Mouse (Mus musculus) CH12.LX (cell line): ENCODE measurements around the gene Nrgn. TPM values are rescaled to one million over a fixed set of nuclear protein-coding genes. Genes with fewer than 3 reads are reported as not detected.

Experiments used
- DNase-seq: peaks from one replicate; pipeline ENCODE4 v3.0.0-alpha.2; 2013; ENCODE audit errors: extremely low read depth
- H3K27ac ChIP-seq: 2 replicates; pipeline ENCODE4 v1.5.1; 2012; ENCODE audit warnings: low read depth, mild to moderate bottlenecking, control low read depth, moderate library complexity; ENCODE audit not compliant: insufficient read depth
- H3K27me3 ChIP-seq: replicated peaks from 2 replicates; pipeline ENCODE3; 2012; ENCODE audit warnings: inconsistent platforms
- H3K36me3 ChIP-seq, 2 experiments: replicated peaks in 1 of 2; 2 replicates each; pipeline versions ENCODE3 to v1.6.1; 2012; ENCODE audit warnings: inconsistent platforms in 1 of 2, low read length in 1 of 2, mild to moderate bottlenecking in 1 of 2, mixed read lengths in 1 of 2, moderate library complexity in 1 of 2; ENCODE audit not compliant: control insufficient read depth in 1 of 2, insufficient read depth in 1 of 2
- H3K4me1 ChIP-seq, 2 experiments: 2 replicates each; pipeline ENCODE4 v1.6.1; 2012; ENCODE audit warnings: inconsistent platforms in 1 of 2, moderate library complexity in 1 of 2; ENCODE audit not compliant: insufficient read depth in 2 of 2, control insufficient read depth in 1 of 2
- H3K4me2 ChIP-seq: 2 replicates; pipeline ENCODE4 v1.6.1; 2012; ENCODE audit warnings: low read depth, mild to moderate bottlenecking, control low read depth; ENCODE audit not compliant: poor library complexity, insufficient read depth, severe bottlenecking
- H3K4me3 ChIP-seq, 3 experiments: fragments of 150-350 bp in 1 of 3; sonication (generic) in 1 of 3; replicated peaks in 1 of 3; 2 replicates each; pipeline versions ENCODE3 to v1.5.1; 2011 to 2012; ENCODE audit warnings: low read depth in 2 of 3, low read length in 2 of 3, mild to moderate bottlenecking in 2 of 3, moderate library complexity in 2 of 3, control low read depth in 1 of 3, improper control_type of control experiment in 1 of 3, inconsistent platforms in 1 of 3, mixed read lengths in 1 of 3; ENCODE audit not compliant: poor library complexity in 1 of 3
- H3K79me2 ChIP-seq: replicated peaks from 2 replicates; pipeline ENCODE4 v1.6.1; 2012; ENCODE audit warnings: mild to moderate bottlenecking, moderate library complexity; ENCODE audit not compliant: control insufficient read depth, poor library complexity, insufficient read depth, severe bottlenecking; ENCODE audit errors: extremely low read depth
- H3K9ac ChIP-seq: 2 replicates; pipeline ENCODE4 v1.6.1; 2012; ENCODE audit warnings: low read depth, mild to moderate bottlenecking, control low read depth, moderate library complexity; ENCODE audit not compliant: insufficient read depth
- H3K9me3 ChIP-seq: replicated peaks from 2 replicates; pipeline ENCODE3; 2012; ENCODE audit warnings: low read length, inconsistent platforms, mixed read lengths
- CTCF ChIP-seq, 2 experiments: IDR thresholded peaks in 1 of 2; conservative IDR thresholded peaks in 1 of 2; 2 replicates each; pipeline ENCODE4 v1.5.1; 2011 to 2012; ENCODE audit warnings: low read depth in 2 of 2, low read length in 2 of 2, improper control_type of control experiment in 1 of 2, inconsistent platforms in 1 of 2, mild to moderate bottlenecking in 1 of 2, moderate library complexity in 1 of 2
- E2F4 ChIP-seq: IDR thresholded peaks from 2 replicates; pipeline ENCODE4 v1.6.1; 2011; ENCODE audit warnings: low read depth, low read length, improper control_type of control experiment; ENCODE audit not compliant: insufficient replicate concordance
- ETS1 ChIP-seq: conservative IDR thresholded peaks from 2 replicates; pipeline ENCODE4 v1.6.1; 2012; ENCODE audit warnings: low read depth, mild to moderate bottlenecking, inconsistent platforms, low read length, improper control_type of control experiment, moderate library complexity
- GABPA ChIP-seq: IDR thresholded peaks from 2 replicates; pipeline ENCODE4 v1.6.1; 2012; ENCODE audit warnings: low read depth, low read length, improper control_type of control experiment, inconsistent platforms; ENCODE audit not compliant: insufficient replicate concordance
- JUN ChIP-seq: IDR thresholded peaks from 2 replicates; pipeline ENCODE4 v1.6.1; 2011; ENCODE audit warnings: low read depth, mild to moderate bottlenecking, low read length, improper control_type of control experiment, moderate library complexity; ENCODE audit not compliant: insufficient read depth
- JUND ChIP-seq: conservative IDR thresholded peaks from 2 replicates; pipeline ENCODE4 v1.6.1; 2011; ENCODE audit warnings: low read depth, low read length, improper control_type of control experiment
- NRF1 ChIP-seq: IDR thresholded peaks from 2 replicates; pipeline ENCODE4 v1.6.1; 2014; ENCODE audit warnings: low read depth, mild to moderate bottlenecking, inconsistent platforms, low read length, improper control_type of control experiment, moderate library complexity
- RCOR1 ChIP-seq: conservative IDR thresholded peaks from 2 replicates; pipeline ENCODE4 v1.6.1; 2012; ENCODE audit warnings: low read depth, mild to moderate bottlenecking, inconsistent platforms, low read length, improper control_type of control experiment
- SMC3 ChIP-seq: IDR thresholded peaks from 2 replicates; pipeline ENCODE4 v1.6.1; 2011; ENCODE audit warnings: low read depth, low read length, improper control_type of control experiment
- TBP ChIP-seq: conservative IDR thresholded peaks from 2 replicates; pipeline ENCODE4 v1.6.1; 2011; ENCODE audit warnings: low read depth, low read length, improper control_type of control experiment
- TCF12 ChIP-seq: IDR thresholded peaks from 2 replicates; pipeline ENCODE4 v1.6.1; 2014; ENCODE audit warnings: low read depth, mild to moderate bottlenecking, inconsistent platforms, low read length, improper control_type of control experiment
- USF1 ChIP-seq: IDR thresholded peaks from 2 replicates; pipeline ENCODE4 v1.6.1; 2014; ENCODE audit warnings: low read depth, mild to moderate bottlenecking, inconsistent platforms, low read length, improper control_type of control experiment
- ZC3H11A ChIP-seq: IDR thresholded peaks from 2 replicates; pipeline ENCODE4 v1.6.1; 2012; ENCODE audit warnings: low read depth, mild to moderate bottlenecking, inconsistent platforms, low read length, improper control_type of control experiment
- ZKSCAN1 ChIP-seq: IDR thresholded peaks from 2 replicates; pipeline ENCODE4 v1.6.1; 2012; ENCODE audit warnings: low read depth, inconsistent platforms, low read length, improper control_type of control experiment, borderline replicate concordance
- ZMIZ1 ChIP-seq: IDR thresholded peaks from 2 replicates; pipeline ENCODE4 v1.6.1; 2012; ENCODE audit warnings: low read depth, mild to moderate bottlenecking, inconsistent platforms, low read length, improper control_type of control experiment
- ZNF384 ChIP-seq: IDR thresholded peaks from 2 replicates; pipeline ENCODE4 v1.6.1; 2012; ENCODE audit warnings: low read depth, low read length, improper control_type of control experiment, inconsistent platforms
- dilution Hi-C: fragments of 300-500 bp; cut with MboI; formaldehyde crosslinking; loops from 2 replicates; pipeline ENCODE4 v1.14.3; 2020; ENCODE audit warnings: low sequenced_read_pairs; ENCODE audit not compliant: extremely low pct_unique_long_range_greater_than_20kb, extremely low pct_ligation_motif_present
- in situ Hi-C: fragments of 300-500 bp; cut with MboI; formaldehyde crosslinking; loops from 3 replicates; pipeline ENCODE4 v1.14.3; 2019; ENCODE audit warnings: low sequenced_read_pairs, low pct_ligation_motif_present, low pct_unique_long_range_greater_than_20kb, mixed read lengths
- polyA plus RNA-seq: library from polyadenylated mRNA; unstranded; fragments of >175 nt; gene quantifications from 2 replicates; pipeline ENCODE4 v1.2.1, GENCODE M21; 2012; ENCODE audit warnings: low read depth; ENCODE audit not compliant: insufficient read length
- total RNA-seq, 2 experiments: library from RNA; depleted of rRNA; stranded (reverse); fragments of 300-350 nt in 1 of 2; fragments of >200 nt in 1 of 2; gene quantifications; 2 replicates each; pipeline ENCODE4 v1.2.3; 2012 to 2014

Nrgn gene
- total and polyA plus RNA-seq, 3 experiments: 0.42 to 4.1 TPM; not detected in 1

- Histone ChIP-seq H3K27me3 (no peaks in the 10 kb centered on the region), H3K4me1 (peaks cover 0 to 11% of the 10 kb centered on the region in 2 experiments; a peak in 2 of 4 replicates), H3K4me3 (no peak overlapping the region), H3K36me3 (no peaks in the 10 kb centered on the region), H3K27ac (no peak overlapping the region), H3K4me2 (no peak overlapping the region), H3K9me3 (no peaks in the 10 kb centered on the region), H3K79me2 (no peaks in the 10 kb centered on the region), H3K9ac (no peak overlapping the region)
- in situ Hi-C loops: no loop called here
- TF ChIP-seq ZNF384: 0 out of 2 replicates have a peak, but pooled peaks have one; percentile 28
- no peak for TF ChIP-seq TBP
- no peak for DNase-seq
- dilution Hi-C loops: no loop called here
These were observed 7.9 kb upstream of the Nrgn start for GRCm38 (mm10) chr9:37560617-37561016.

- Histone ChIP-seq H3K4me1 (peaks cover 6 to 48% of the 10 kb centered on the region in 2 experiments), H3K9me3 (no peaks in the 10 kb centered on the region), H3K4me3 (no peak overlapping the region), H3K27ac (no peak overlapping the region), H3K36me3 (no peaks in the 10 kb centered on the region), H3K27me3 (peaks cover 20% of the 10 kb centered on the region), H3K9ac (no peak overlapping the region), H3K79me2 (no peaks in the 10 kb centered on the region), H3K4me2 (no peak overlapping the region)
- in situ Hi-C loops: no loop called here
- no peak for DNase-seq
- dilution Hi-C loops: no loop called here
- TF ChIP-seq JUN (no peak), NRF1 (no peak), SMC3 (no peak), ZMIZ1 (no peak), USF1 (no peak), ZC3H11A (no peak), ETS1 (no peak), E2F4 (no peak), TCF12 (no peak), ZKSCAN1 (no peak), ZNF384 (no peak), RCOR1 (no peak), JUND (no peak), CTCF (conservative IDR thresholded peaks at IDR 0.05 in 1 of 2, IDR thresholded peaks at IDR 0.05 in 1 of 2; ENCODE audit: low read depth in 2 of 2, low read length in 2 of 2) (no peak), GABPA (no peak)
- TF ChIP-seq, all 38 proteins: peak for 0
These were observed 3.7 kb upstream of the Nrgn start for GRCm38 (mm10) chr9:37556366-37556765.
